Mouse (Mus musculus) forebrain, embryonic 13.5 days (tissue): ENCODE results near the gene Cdrt4. TPM values are rescaled to one million over a fixed set of nuclear protein-coding genes. Genes with fewer than 3 reads are reported as not detected.

Source experiments
- ATAC-seq: fragments of 200-750 bp; cut with Nextera tagmentation; 2 replicates; pipeline ENCODE4 v1.8.0; 2017
- H3K27ac ChIP-seq: fragments of 300-500 bp; sonication (generic); 2 replicates; pipeline ENCODE4 v1.5.1; 2015; ENCODE audit warnings: inconsistent platforms, mild to moderate bottlenecking, moderate library complexity
- H3K27me3 ChIP-seq: fragments of 300-500 bp; sonication (generic); 2 replicates; pipeline ENCODE4 v1.6.1; 2015; ENCODE audit warnings: mild to moderate bottlenecking, inconsistent platforms
- H3K36me3 ChIP-seq: fragments of 300-500 bp; sonication (generic); 2 replicates; pipeline ENCODE4 v1.6.1; 2015; ENCODE audit warnings: mild to moderate bottlenecking, inconsistent platforms; ENCODE audit not compliant: poor library complexity, severe bottlenecking
- H3K4me1 ChIP-seq: fragments of 300-500 bp; sonication (generic); 2 replicates; pipeline ENCODE4 v1.6.1; 2015; ENCODE audit warnings: inconsistent platforms
- H3K4me2 ChIP-seq: fragments of 300-500 bp; sonication (generic); 2 replicates; pipeline ENCODE4 v1.6.1; 2015; ENCODE audit warnings: inconsistent platforms, mild to moderate bottlenecking, moderate library complexity
- H3K4me3 ChIP-seq: fragments of 300-500 bp; sonication (generic); 2 replicates; pipeline ENCODE4 v1.5.1; 2015; ENCODE audit warnings: mild to moderate bottlenecking, inconsistent platforms
- H3K9ac ChIP-seq: fragments of 300-500 bp; sonication (generic); 2 replicates; pipeline ENCODE4 v1.6.1; 2015; ENCODE audit warnings: mild to moderate bottlenecking, inconsistent platforms
- H3K9me3 ChIP-seq: fragments of 300-500 bp; sonication (generic); replicated peaks from 2 replicates; pipeline ENCODE4 v1.6.1; 2016; ENCODE audit warnings: inconsistent platforms
- WGBS: fragments of 180-500 bp; shearing (Covaris S2); methylation state at CpG from one replicate; pipeline ENCODE4 v1.1.7; 2015; 5-methylcytosine and 5-hydroxymethylcytosine counted together
- polyA plus RNA-seq: library from polyadenylated mRNA; unstranded; fragments of >200 nt; fragmentation: Nextera tagmentation; extraction: Ambion mirVana; gene quantifications from 2 replicates; pipeline ENCODE4 v1.2.1, GENCODE M21; 2015

The Cdrt4 gene
- polyA plus RNA-seq, 1 experiment from 2014 or later = not detected

DNA sequence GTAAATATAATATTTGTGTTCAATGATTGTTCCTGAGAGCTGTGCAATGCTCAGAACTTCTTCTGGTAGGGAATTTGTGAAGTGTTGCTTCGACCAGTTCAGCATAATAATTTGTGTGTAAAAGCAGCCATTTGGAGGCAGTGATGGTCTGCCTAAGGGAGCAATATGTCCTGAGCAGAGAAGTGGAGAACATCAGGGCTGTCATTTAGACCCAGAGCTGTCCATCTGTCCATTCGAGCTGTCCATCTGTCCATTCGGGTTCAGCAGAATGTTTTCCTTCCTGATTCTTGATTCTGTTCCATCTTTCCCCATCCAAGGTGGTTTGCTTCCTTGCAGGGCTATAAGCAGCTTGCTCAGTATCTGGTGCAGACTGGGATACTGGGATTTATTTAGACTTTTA, 33.4 kb downstream of the Cdrt4 start:
- H3K36me3 ChIP-seq = no peaks in the 10 kb centered on the region
- H3K4me3 ChIP-seq = no peak overlapping the region
- H3K27me3 ChIP-seq = no peaks in the 10 kb centered on the region
- H3K4me1 ChIP-seq = peaks cover 21% of the 10 kb centered on the region
- no peak overlapping the region for H3K4me2 ChIP-seq
- WGBS = 77% methylated on average over 3 of the region's 3 CpGs
- no peak overlapping the region for H3K9ac ChIP-seq
- no peak for ATAC-seq
- H3K9me3 ChIP-seq = no peaks in the 10 kb centered on the region
- H3K27ac ChIP-seq = no peak overlapping the region

DNA sequence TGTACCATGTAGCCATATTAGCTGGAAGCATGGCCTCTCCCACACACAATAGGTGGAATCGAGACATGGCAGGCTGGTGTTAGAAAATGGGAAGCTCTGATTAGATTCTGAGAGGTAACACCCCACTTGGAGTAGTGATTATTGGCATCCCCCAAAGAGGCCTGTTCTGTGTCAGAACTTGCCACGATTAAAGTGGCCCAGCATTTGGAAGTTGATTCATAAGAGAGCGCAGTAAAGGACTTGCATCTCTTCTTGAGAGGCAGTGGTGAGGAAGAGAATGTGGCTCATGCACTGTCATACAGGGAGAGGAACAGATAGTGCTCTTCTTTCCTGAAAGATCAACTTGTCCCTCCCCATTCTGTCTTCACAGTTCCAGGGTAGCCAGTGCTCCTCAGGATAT, 34.1 kb downstream of the Cdrt4 start:
- 81% methylated on average over 3 of the region's 3 CpGs for WGBS
- H3K36me3 ChIP-seq = no peaks in the 10 kb centered on the region

DNA sequence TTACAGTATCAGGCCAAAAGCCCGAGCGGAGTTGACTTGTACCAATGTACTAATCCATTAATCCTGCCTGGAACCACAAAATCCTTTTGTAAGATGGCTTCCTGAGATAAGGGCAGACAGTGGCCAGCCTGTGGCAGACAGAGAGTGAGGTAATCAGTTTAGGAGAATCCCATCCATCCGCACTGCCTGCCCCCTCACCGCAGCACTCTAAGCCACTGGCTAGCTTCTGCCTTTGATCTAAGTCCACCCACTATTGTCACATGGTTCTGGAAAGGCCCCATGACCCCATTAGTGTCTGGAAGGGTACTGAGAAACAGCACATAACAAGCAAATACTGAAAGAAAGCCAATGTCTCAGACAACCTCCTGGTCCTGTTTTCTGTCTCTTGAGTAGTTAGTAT, 35.6 kb downstream of the Cdrt4 start:
- H3K4me1 ChIP-seq = peaks cover 21% of the 10 kb centered on the region
- H3K36me3 ChIP-seq = no peaks in the 10 kb centered on the region
- no peaks in the 10 kb centered on the region for H3K9me3 ChIP-seq
- H3K4me3 ChIP-seq = no peak overlapping the region
- no peak for ATAC-seq
- no peak overlapping the region for H3K27ac ChIP-seq
- no peak overlapping the region for H3K4me2 ChIP-seq
- no peak overlapping the region for H3K9ac ChIP-seq
- no peaks in the 10 kb centered on the region for H3K27me3 ChIP-seq
- WGBS = 75% methylated on average over 4 of the region's 4 CpGs

More for the DNA sequence above, 34.1 kb downstream of the Cdrt4 start:
- peaks cover 21% of the 10 kb centered on the region for H3K4me1 ChIP-seq
- no peaks in the 10 kb centered on the region for H3K27me3 ChIP-seq
- no peak overlapping the region for H3K4me2 ChIP-seq
- H3K9ac ChIP-seq = no peak overlapping the region
- H3K9me3 ChIP-seq = no peaks in the 10 kb centered on the region
- no peak overlapping the region for H3K27ac ChIP-seq
- no peak overlapping the region for H3K4me3 ChIP-seq
- no peak for ATAC-seq

DNA sequence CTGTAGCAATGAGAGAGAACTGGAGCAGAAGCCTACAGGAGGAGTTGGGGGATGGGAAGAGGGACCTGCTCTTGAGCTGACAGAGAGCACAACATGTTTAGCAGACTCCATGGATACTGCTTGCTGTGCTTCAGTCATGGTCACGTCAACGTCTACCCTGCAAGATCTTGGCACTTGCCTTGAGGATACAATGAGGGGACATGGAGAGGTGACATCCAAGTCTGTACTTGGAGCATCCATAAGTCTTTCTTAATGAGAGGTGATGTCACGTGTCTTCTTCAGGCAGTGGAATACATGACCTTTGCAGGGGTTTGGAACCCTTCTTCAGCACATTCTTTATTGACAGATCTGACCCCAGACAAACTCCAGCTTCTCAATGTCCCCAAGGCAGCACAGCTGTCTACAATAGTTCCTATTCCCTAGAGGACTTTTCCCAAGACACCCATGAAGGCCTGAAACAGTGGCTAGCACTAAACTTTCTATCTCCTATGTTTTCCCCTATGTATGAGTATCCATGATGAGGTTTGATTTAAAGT, 39.2 kb downstream of the Cdrt4 start:
- H3K4me2 ChIP-seq = no peak overlapping the region
- H3K4me1 ChIP-seq = no peaks in the 10 kb centered on the region
- no peaks in the 10 kb centered on the region for H3K9me3 ChIP-seq
- 91% methylated on average over 3 of the region's 3 CpGs for WGBS
- H3K4me3 ChIP-seq = no peak overlapping the region
- no peak for ATAC-seq
- no peak overlapping the region for H3K9ac ChIP-seq
- H3K27ac ChIP-seq = no peak overlapping the region
- H3K27me3 ChIP-seq = no peaks in the 10 kb centered on the region
- H3K36me3 ChIP-seq = no peaks in the 10 kb centered on the region

DNA sequence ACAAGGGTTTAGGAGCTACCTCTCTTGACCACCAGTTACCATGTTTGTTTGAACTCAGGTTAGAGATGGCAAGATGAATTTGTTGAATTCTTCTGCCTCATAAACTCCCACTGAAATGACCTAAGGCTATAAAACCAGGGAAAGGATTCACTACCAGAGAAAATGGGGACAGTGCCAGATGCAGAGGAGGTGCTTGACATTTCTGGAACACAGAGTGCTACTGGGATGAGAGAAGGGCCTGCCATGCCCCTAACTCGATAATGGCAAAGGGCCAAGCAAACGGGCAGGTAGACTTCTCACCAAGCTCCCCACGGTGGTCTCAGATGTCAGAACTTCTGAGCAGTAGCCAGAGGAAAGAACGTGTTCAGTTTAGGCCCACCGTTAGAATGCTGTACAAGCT, 39.8 kb downstream of the Cdrt4 start:
- no peaks in the 10 kb centered on the region for H3K27me3 ChIP-seq
- H3K27ac ChIP-seq = no peak overlapping the region
- no peak overlapping the region for H3K4me2 ChIP-seq
- H3K9me3 ChIP-seq = no peaks in the 10 kb centered on the region
- WGBS = 86% methylated on average over 5 of the region's 5 CpGs
- no peaks in the 10 kb centered on the region for H3K4me1 ChIP-seq
- H3K36me3 ChIP-seq = no peaks in the 10 kb centered on the region
- H3K4me3 ChIP-seq = no peak overlapping the region
- no peak for ATAC-seq
- H3K9ac ChIP-seq = no peak overlapping the region

DNA sequence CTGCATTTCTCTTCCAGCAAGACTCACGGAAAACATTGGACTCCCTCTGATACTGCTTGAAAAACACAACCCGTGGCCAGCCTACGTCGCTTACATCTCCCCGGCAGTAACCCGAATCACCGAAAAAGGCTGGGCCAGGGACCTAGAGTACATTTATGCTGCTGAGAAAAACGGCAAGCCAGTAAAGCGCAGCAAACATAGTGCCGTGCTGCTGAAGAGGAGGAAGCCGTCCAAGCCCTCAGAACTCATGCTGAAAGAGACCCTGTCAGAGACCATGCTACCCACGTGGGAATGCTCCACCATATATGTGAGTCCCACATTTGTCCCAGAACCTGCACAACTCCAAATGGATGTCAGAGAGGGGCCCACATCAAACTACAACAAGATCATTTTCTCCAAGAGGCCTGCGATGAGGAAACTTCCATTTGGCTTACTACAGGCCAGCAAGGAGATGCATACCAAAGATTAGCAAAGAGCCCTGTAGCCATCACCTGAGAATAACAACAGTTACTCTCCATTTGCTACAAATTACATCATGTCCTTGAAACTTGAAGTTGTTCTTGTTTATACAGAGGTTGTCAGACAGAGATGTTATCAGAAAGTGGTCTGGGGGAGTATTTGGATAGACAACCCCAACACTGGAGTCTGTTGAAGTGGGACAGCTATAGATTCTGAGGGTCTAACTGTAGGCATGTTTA, 41.7 kb downstream of the Cdrt4 start:
- no peaks in the 10 kb centered on the region for H3K36me3 ChIP-seq
- no peak overlapping the region for H3K4me2 ChIP-seq
- H3K9ac ChIP-seq = no peak overlapping the region
- peaks cover 4% of the 10 kb centered on the region for H3K4me1 ChIP-seq
- ATAC-seq = no peak
- no peak overlapping the region for H3K27ac ChIP-seq
- H3K9me3 ChIP-seq = no peaks in the 10 kb centered on the region
- WGBS = 89% methylated on average over 13 of the region's 13 CpGs
- H3K4me3 ChIP-seq = no peak overlapping the region
- H3K27me3 ChIP-seq = no peaks in the 10 kb centered on the region

DNA sequence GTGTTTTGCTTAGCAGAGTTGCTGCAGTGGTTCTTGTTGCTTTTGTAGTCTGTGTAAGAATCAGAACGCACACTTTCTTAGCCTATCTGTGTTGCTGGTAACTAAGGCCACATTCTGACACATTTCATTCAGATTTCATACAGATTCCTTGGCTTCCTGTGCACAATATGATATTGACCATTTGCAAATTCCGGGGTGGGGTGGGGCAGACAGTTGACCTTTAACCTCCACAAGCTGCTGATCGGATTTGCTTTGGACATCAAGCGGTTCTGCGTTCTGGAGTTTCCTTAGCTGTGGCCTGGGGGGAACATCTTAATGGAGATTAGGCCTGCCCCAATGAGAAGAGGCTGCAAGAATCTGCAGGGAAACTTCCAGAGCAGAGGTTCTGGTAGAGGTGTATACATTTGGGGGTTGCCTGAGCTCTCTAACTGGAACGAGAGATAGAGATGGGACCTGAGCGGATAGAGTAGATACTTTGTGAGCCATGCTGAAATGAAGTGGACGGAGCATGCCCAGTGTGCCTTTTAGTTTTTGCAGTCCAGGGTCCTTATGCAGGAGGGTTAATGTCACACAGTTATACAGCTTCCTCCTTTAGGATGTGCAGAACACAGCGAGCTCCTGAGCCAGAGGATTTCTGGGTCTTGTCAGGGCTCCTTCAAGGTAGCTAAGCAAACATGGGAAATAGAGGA, 44.2 kb downstream of the Cdrt4 start:
- no peaks in the 10 kb centered on the region for H3K36me3 ChIP-seq
- no peak for ATAC-seq
- WGBS = 90% methylated on average over 9 of the region's 9 CpGs
- peaks cover 15% of the 10 kb centered on the region for H3K4me1 ChIP-seq
- H3K9ac ChIP-seq = no peak overlapping the region
- H3K4me2 ChIP-seq = no peak overlapping the region
- no peaks in the 10 kb centered on the region for H3K27me3 ChIP-seq
- H3K9me3 ChIP-seq = no peaks in the 10 kb centered on the region
- no peak overlapping the region for H3K27ac ChIP-seq
- no peak overlapping the region for H3K4me3 ChIP-seq

DNA sequence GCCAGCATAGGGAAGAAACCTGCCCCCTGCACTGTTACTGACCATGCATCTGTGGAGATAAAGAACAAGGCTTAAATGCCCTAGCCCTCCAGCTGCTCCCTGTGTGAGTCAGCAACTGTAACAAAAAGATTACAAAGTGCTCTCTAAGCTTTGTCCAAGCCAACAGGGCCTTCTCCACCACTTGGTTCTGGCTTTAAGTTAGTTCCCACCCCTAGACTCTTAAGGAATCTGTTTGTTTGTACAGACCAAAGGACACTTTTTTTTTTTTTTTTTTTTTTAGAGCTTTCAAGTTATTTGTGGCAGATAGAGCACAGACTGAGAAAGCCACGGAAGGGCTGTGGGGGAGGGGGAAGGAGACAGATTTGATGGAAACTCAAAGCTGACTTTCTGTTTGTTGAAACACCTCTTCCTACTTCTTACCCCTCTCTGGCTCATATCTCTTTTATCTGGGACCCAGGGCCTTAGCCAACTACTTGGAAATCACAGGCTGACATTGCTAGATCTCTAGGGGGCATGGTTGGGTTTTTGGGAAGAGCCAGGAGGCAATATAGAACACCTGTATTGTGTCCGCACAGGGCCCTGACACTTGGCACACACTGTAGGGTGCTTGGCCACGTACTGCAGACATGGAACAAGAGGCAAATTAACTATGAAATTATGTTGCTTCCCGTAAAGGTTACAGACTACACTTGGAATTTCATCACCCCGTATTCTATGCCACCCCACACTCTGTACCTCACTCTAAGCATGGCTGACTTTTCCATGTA, 44.9 kb downstream of the Cdrt4 start:
- Histone ChIP-seq H3K27ac (no peak overlapping the region), H3K36me3 (no peaks in the 10 kb centered on the region), H3K4me3 (no peak overlapping the region), H3K4me1 (peaks cover 15% of the 10 kb centered on the region), H3K9ac (no peak overlapping the region), H3K9me3 (no peaks in the 10 kb centered on the region), H3K27me3 (no peaks in the 10 kb centered on the region), H3K4me2 (no peak overlapping the region)
- 88% methylated on average over 5 of the region's 5 CpGs for WGBS
- no peak for ATAC-seq

DNA sequence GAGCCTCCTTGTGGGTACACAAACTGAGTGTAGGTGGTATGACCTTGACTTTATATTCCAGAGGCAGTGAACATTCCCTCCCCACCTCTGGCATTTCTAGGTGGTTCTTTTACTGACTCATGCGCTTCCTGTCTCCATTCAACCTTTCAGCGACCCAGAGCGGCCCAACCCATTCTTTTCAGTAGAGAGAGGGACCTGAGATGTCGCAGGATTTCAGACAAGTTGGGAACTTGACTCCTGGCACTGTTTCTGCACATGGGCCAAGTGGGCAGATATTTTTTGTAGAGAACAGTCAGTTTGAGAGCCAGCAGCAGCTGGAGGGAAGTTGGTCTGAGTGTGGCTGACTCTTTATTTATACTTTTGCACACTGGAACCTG, 45.5 kb downstream of the Cdrt4 start:
- Histone ChIP-seq H3K36me3 (no peaks in the 10 kb centered on the region), H3K4me3 (no peak overlapping the region), H3K4me1 (peaks cover 15% of the 10 kb centered on the region), H3K27ac (no peak overlapping the region), H3K27me3 (no peaks in the 10 kb centered on the region), H3K9ac (no peak overlapping the region), H3K4me2 (no peak overlapping the region), H3K9me3 (no peaks in the 10 kb centered on the region)
- no peak for ATAC-seq
- 91% methylated on average over 4 of the region's 4 CpGs for WGBS

DNA sequence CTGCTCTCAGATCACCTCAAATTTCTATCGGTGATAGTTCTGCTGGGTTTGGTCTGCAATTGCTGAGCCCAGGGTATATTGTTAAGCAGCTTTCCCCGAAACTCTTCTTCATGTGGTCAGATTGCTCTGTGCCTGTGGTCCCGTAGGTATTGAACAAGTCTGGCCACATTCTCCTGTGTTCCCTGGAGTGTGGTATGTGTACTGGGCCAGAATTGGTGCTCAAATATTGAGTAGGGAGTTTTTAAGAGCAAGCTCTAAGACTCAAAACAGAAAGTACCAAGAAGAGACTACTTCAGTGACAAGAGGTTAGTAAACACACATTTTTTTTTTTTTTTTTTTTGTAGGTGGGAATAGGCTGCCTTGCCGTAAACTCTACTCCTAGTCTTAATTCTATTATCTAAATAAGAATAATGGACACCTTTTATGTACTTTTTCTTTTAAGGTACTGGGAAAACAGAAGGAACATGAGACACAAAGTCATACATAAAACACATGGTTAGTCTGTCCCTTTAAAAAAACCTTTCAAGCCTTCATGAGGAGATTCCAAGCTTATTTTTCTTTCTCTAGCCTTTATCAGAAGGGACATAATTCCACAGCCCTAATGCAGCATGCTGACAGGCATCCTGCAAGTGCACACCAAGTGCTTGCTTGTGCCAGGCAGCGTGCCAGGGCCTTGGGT, 46.2 kb downstream of the Cdrt4 start:
- H3K4me2 ChIP-seq = peak overlapping the region; percentile 14; the same call in 1 of the 2 replicates
- no peak for ATAC-seq
- peaks cover 15% of the 10 kb centered on the region for H3K4me1 ChIP-seq
- no peak overlapping the region for H3K9ac ChIP-seq
- H3K4me3 ChIP-seq = no peak overlapping the region
- WGBS = 84% methylated on average over 5 of the region's 5 CpGs
- H3K9me3 ChIP-seq = no peaks in the 10 kb centered on the region
- peak overlapping the region; percentile 57 for H3K27ac ChIP-seq
- H3K27me3 ChIP-seq = no peaks in the 10 kb centered on the region
- H3K36me3 ChIP-seq = no peaks in the 10 kb centered on the region

DNA sequence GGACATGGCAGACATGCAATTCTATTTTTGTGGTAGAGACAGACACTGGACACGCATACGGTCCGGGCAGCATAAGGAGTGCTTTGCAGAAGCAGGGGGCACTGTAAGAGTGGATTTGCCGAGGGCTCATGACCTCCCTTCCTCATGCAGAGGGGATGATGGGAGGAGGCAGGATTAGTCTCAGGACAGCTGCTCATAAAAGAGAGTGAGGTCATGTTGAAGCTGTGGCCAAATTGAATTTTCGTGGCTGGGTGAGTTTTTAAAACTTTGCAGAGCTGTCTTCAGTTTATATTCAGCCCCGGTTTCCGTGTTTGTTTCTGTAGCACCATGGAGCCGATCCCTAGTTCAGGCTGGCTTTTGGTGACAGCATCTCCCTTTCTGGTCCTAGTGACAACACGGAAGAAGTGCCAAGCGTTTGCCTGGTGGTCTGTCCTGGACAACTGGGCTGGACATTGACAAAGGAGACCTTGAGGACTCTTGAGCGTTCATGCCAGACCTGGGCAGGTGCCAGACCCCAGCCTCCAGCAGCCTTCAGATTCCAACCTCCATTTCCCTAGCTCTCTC, 46.8 kb downstream of the Cdrt4 start:
- Histone ChIP-seq H3K4me3 (no peak overlapping the region), H3K27me3 (no peaks in the 10 kb centered on the region), H3K4me1 (peaks cover 15% of the 10 kb centered on the region), H3K36me3 (no peaks in the 10 kb centered on the region), H3K9me3 (no peaks in the 10 kb centered on the region), H3K27ac (peak overlapping the region; percentile 57), H3K9ac (no peak overlapping the region), H3K4me2 (peak overlapping the region; percentile 14; the same call in 1 of the 2 replicates)
- 29% methylated on average over 11 of the region's 11 CpGs for WGBS
- peak; percentile 81 for ATAC-seq
